Mouse (Mus musculus) heart, embryonic 16.5 days (tissue): ENCODE data around the gene Ptpro. TPM values are rescaled to one million over a fixed set of nuclear protein-coding genes. Genes with fewer than 3 reads are reported as not detected.

Experiments
- ATAC-seq: fragments of 200-750 bp; cut with Nextera tagmentation; replicated peaks from 2 replicates; pipeline ENCODE4 v1.8.0; 2017; ENCODE audit warnings: moderate number of reproducible peaks; ENCODE audit not compliant: insufficient read depth, low FRiP score; ENCODE audit errors: extremely low read depth
- H3K27ac ChIP-seq: fragments of 300-500 bp; sonication (generic); 2 replicates; pipeline ENCODE4 v1.5.1; 2014; ENCODE audit warnings: mild to moderate bottlenecking, low read length, control low read depth, moderate library complexity
- H3K27me3 ChIP-seq: fragments of 300-500 bp; sonication (generic); 2 replicates; pipeline ENCODE4 v1.6.1; 2014; ENCODE audit warnings: low read length, mixed read lengths; ENCODE audit not compliant: control insufficient read depth, insufficient read depth
- H3K36me3 ChIP-seq: fragments of 300-500 bp; sonication (generic); 2 replicates; pipeline ENCODE4 v1.6.1; 2014; ENCODE audit not compliant: control insufficient read depth, insufficient read depth
- H3K4me1 ChIP-seq: fragments of 300-500 bp; sonication (generic); 2 replicates; pipeline ENCODE4 v1.6.1; 2014; ENCODE audit warnings: low read length, mixed read lengths; ENCODE audit not compliant: control insufficient read depth, insufficient read depth
- H3K4me2 ChIP-seq: fragments of 300-500 bp; sonication (generic); 2 replicates; pipeline ENCODE4 v1.6.1; 2014; ENCODE audit warnings: low read depth, mild to moderate bottlenecking, control low read depth, low read length
- H3K4me3 ChIP-seq: fragments of 300-500 bp; sonication (generic); 2 replicates; pipeline ENCODE4 v1.5.1; 2014; ENCODE audit warnings: mild to moderate bottlenecking, control low read depth, low read length
- H3K9ac ChIP-seq: fragments of 300-500 bp; sonication (generic); 2 replicates; pipeline ENCODE4 v1.6.1; 2014; ENCODE audit warnings: low read length, control low read depth
- H3K9me3 ChIP-seq: fragments of 300-500 bp; sonication (generic); replicated peaks from 2 replicates; pipeline ENCODE4 v1.6.1; 2016; ENCODE audit warnings: low read length; ENCODE audit not compliant: control insufficient read depth
- WGBS: fragments of 180-500 bp; shearing (Covaris S2); extraction: QIAGEN DNeasy Blood & Tissue Kit; methylation state at CpG from one replicate; pipeline ENCODE4 v1.1.7; 2014; 5-methylcytosine and 5-hydroxymethylcytosine counted together
- polyA plus RNA-seq: library from polyadenylated mRNA; unstranded; fragments of >200 nt; fragmentation: Nextera tagmentation; extraction: Ambion mirVana; gene quantifications from 2 replicates; pipeline ENCODE4 v1.2.1, GENCODE M21; 2015

Ptpro gene
- polyA plus RNA-seq, 1 experiment from 2014 or later = 2.9 TPM

- WGBS = 11% methylated on average over 7 of the region's 7 CpGs
- ATAC-seq = no peak
- H3K4me1 ChIP-seq = peaks cover 7% of the 10 kb centered on the region
- no peaks in the 10 kb centered on the region for H3K36me3 ChIP-seq
- H3K9me3 ChIP-seq = no peaks in the 10 kb centered on the region; the same call in 1 of the 2 replicates
- peaks cover 23% of the 10 kb centered on the region for H3K27me3 ChIP-seq
- H3K4me3 ChIP-seq = no peak overlapping the region
- no peak overlapping the region for H3K4me2 ChIP-seq
- no peak overlapping the region for H3K27ac ChIP-seq
- no peak overlapping the region for H3K9ac ChIP-seq
Measured at GRCm38 (mm10) chr6:137253415-137253814, 1.3 kb downstream of the Ptpro start.

DNA sequence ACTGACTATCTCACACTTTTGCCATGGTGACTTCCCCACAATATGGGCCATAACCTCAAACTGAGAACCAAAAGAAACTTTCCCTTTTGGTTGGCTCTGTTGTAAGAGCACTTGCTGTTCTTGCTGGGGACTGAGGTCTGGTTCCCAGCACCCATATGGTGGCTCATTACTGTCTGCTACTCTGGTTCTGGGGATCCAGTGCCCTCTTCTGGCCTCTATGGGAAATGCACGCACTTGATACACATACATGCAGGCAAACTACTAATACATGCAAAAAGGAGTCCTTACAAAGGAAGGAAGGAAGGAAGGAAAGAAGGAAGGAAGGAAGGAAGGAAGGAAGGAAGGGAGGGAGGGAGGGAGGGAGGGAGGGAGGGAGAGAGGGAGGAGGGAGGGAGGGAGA, 8.9 kb downstream of the Ptpro start:
- no peak for ATAC-seq

GRCm38 (mm10) chr6:137262087-137262486, 10.0 kb downstream of the Ptpro start:
- Histone ChIP-seq H3K4me2 (no peak overlapping the region), H3K9me3 (peaks cover 4% of the 10 kb centered on the region), H3K4me1 (no peaks in the 10 kb centered on the region), H3K27ac (no peak overlapping the region), H3K9ac (no peak overlapping the region), H3K27me3 (no peaks in the 10 kb centered on the region), H3K36me3 (no peaks in the 10 kb centered on the region), H3K4me3 (no peak overlapping the region)
- 54% methylated on average over 3 of the region's 3 CpGs for WGBS
- ATAC-seq = no peak

More for the DNA sequence above, 8.9 kb downstream of the Ptpro start:
- H3K9me3 ChIP-seq = peaks cover 4% of the 10 kb centered on the region
- H3K27me3 ChIP-seq = no peaks in the 10 kb centered on the region
- H3K4me1 ChIP-seq = no peaks in the 10 kb centered on the region
- WGBS = 74% methylated on average over 1 of the region's 1 CpGs
- no peak overlapping the region for H3K4me2 ChIP-seq
- no peak overlapping the region for H3K4me3 ChIP-seq
- H3K27ac ChIP-seq = no peak overlapping the region
- H3K36me3 ChIP-seq = no peaks in the 10 kb centered on the region
- no peak overlapping the region for H3K9ac ChIP-seq

- H3K27ac ChIP-seq = no peak overlapping the region
- no peaks in the 10 kb centered on the region for H3K36me3 ChIP-seq
- H3K9me3 ChIP-seq = no peaks in the 10 kb centered on the region
- no peaks in the 10 kb centered on the region for H3K27me3 ChIP-seq
- ATAC-seq = no peak
- H3K4me1 ChIP-seq = no peaks in the 10 kb centered on the region
- H3K9ac ChIP-seq = no peak overlapping the region
- H3K4me2 ChIP-seq = no peak overlapping the region
- 78% methylated on average over 8 of the region's 8 CpGs for WGBS
- no peak overlapping the region for H3K4me3 ChIP-seq
Measured at GRCm38 (mm10) chr6:137268019-137268418, 15.9 kb downstream of the Ptpro start.

DNA sequence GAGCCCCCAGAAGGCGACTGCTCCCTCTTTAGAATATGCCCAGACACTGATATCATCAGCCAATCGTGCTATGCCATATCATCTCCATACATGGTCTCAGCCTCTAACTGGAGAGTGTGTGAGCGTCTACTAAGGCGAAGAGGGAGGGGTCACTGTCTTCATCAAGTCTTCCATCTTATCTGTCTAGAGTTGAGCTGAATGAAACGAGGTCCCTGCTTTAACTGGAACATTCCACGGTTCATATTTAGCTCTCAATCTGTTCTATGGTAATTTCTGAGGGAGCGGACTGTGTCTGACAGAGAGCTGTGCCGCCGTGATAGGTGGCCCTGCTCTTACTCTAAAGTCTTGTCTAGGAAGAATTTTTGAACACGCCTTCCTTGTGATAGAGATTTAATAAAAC, 16.5 kb downstream of the Ptpro start:
- ATAC-seq = no peak
- Histone ChIP-seq H3K36me3 (no peaks in the 10 kb centered on the region), H3K9ac (no peak overlapping the region), H3K9me3 (no peaks in the 10 kb centered on the region), H3K4me2 (no peak overlapping the region), H3K4me1 (no peaks in the 10 kb centered on the region), H3K27me3 (no peaks in the 10 kb centered on the region), H3K4me3 (no peak overlapping the region), H3K27ac (no peak overlapping the region)
- 74% methylated on average over 10 of the region's 10 CpGs for WGBS

DNA sequence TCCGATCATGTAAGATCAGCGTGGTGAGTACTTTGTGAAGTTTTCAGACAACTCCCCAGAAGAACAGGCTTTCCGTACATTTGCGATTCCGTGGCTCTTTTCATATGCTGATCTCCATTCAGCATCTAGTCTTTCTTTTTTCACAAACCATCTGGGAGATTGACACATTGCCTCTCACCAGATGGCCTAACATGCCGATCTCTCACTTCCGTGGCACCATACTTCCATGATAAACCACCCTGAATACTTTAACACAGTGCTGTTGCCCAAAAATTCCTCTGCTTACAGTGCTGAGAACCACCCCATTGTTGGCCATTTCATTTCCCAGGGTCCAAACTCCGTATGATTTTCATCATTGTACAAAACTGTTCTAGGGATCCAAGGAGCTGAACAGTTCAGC, 20.4 kb downstream of the Ptpro start:
- H3K36me3 ChIP-seq = no peaks in the 10 kb centered on the region
- 89% methylated on average over 8 of the region's 8 CpGs for WGBS
- H3K4me1 ChIP-seq = no peaks in the 10 kb centered on the region
- ATAC-seq = no peak
- H3K27me3 ChIP-seq = no peaks in the 10 kb centered on the region
- H3K9me3 ChIP-seq = no peaks in the 10 kb centered on the region
- H3K4me2 ChIP-seq = no peak overlapping the region
- no peak overlapping the region for H3K27ac ChIP-seq
- no peak overlapping the region for H3K4me3 ChIP-seq
- H3K9ac ChIP-seq = no peak overlapping the region

DNA sequence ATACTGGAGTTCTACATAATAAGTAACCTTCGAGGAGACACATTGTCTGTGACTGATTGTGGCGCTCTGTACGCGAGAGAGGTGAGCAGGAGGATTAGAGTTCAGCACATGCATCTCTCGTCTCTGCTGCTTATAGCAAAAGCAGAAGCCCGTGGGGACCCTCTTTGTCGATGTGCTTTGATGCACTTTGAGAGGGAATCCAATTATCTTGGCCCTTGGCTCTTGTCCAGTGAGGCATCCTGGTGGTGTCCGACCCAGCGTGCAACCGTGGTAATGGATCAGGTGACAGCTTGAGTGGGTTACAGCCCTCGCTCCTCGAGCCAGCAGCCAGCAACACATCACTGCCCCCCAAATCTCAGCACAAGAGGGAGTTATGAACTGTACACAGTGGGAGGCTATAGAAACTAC, 25.5 kb downstream of the Ptpro start:
- WGBS = 56% methylated on average over 12 of the region's 12 CpGs
- no peaks in the 10 kb centered on the region for H3K27me3 ChIP-seq
- no peak overlapping the region for H3K4me3 ChIP-seq
- H3K4me1 ChIP-seq = no peaks in the 10 kb centered on the region
- H3K4me2 ChIP-seq = no peak overlapping the region
- H3K9ac ChIP-seq = no peak overlapping the region
- H3K36me3 ChIP-seq = no peaks in the 10 kb centered on the region
- H3K27ac ChIP-seq = no peak overlapping the region
- no peak for ATAC-seq
- no peaks in the 10 kb centered on the region for H3K9me3 ChIP-seq

DNA sequence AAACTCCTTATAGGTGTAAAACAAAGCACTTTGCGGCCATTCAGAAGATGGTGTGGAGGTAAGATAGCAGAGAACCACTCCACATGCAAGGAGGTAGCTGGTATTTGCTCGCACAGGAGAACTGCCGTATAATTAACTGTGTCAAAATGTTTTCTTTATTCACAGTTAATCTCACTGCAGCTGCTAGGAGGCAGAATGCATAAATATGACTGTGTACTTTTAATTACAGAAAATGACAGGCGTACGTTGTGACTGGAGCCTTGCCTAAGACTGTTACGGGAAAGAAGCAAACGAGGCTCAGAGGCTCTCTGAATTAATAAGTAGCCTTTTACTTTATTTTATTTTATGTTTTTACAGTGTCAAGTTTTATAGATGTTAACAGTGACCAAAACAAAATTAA, 27.5 kb downstream of the Ptpro start:
- H3K27me3 ChIP-seq = no peaks in the 10 kb centered on the region
- H3K27ac ChIP-seq = no peak overlapping the region
- H3K9ac ChIP-seq = no peak overlapping the region
- H3K4me3 ChIP-seq = no peak overlapping the region
- H3K4me2 ChIP-seq = no peak overlapping the region
- no peaks in the 10 kb centered on the region for H3K9me3 ChIP-seq
- H3K36me3 ChIP-seq = no peaks in the 10 kb centered on the region
- 84% methylated on average over 7 of the region's 7 CpGs for WGBS
- no peaks in the 10 kb centered on the region for H3K4me1 ChIP-seq
- no peak for ATAC-seq

GRCm38 (mm10) chr6:137281541-137282049, 29.5 kb downstream of the Ptpro start:
- Histone ChIP-seq H3K4me1 (no peaks in the 10 kb centered on the region), H3K9me3 (no peaks in the 10 kb centered on the region), H3K27me3 (no peaks in the 10 kb centered on the region), H3K36me3 (no peaks in the 10 kb centered on the region), H3K9ac (no peak overlapping the region), H3K27ac (no peak overlapping the region), H3K4me3 (no peak overlapping the region), H3K4me2 (no peak overlapping the region)
- 80% methylated on average over 6 of the region's 6 CpGs for WGBS
- no peak for ATAC-seq
